Mouse (Mus musculus) left cerebral cortex, postnatal 4 days (tissue): ENCODE results near the gene Uap1l1. TPM values are rescaled to one million over a fixed set of nuclear protein-coding genes. Genes with fewer than 3 reads are reported as not detected.
A peak's percentile ranks its signal among the peaks of the same experiment; 100 is the strongest.
"Not testable (repeated sequence)": the region's sequence is repeated elsewhere in the genome, so short reads cannot be mapped to it uniquely, and the experiment has no call there.

ENCODE experiments used
- DNase-seq: peaks from one replicate; pipeline ENCODE4 v3.0.0-alpha.2; 2022
- intact Hi-C: fragments of 180-260 bp; cut with DNase I; formaldehyde crosslinking; loops from one replicate; pipeline ENCODE4 v1.15.1; 2025
- total RNA-seq, 2 experiments: library from RNA; stranded (reverse); gene quantifications; 2 replicates each; pipeline ENCODE4 v1.2.3; 2021

The Uap1l1 gene
- total RNA-seq = 1 to 10 TPM; 6.5 to 7.3 TPM

DNA sequence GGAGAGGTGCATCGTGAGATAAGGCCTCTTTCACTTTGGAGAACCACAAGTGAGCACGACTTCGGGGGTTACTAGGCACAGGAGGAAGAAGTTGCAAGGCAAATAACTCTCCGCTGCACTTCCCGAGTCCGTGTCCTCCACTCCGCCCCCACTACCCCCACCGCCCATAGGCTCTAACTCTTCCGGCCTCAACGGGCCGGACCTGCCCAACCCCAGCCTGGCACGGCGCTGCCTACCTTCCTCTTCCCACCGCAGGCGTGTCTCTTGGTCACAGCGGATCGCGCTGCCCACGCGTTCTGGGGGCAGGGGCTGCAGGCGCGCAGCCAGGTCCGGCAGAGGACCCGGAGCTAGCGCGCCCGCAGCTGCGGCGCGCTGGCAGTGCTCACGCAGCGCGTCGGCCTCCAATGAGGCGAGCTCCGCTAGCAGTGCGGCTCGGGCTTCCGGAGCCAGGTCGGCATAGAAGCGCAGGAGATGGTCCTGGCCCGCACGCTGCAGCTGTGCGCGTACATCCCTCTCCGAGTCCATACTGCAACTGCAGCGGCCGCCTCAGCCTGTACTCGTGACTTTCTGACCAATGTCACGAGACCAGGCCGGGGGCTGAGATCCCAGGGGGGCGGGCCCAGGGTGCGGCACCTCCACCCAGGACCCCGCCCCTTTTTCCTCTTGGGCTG lies at the start of gene Uap1l1:
Gene Uap1l1, minus strand, starts transcription at position 592 of the 671 bp plus-strand sequence.
- intact Hi-C loops = no loop called here
- peak; percentile 59 for DNase-seq

DNA sequence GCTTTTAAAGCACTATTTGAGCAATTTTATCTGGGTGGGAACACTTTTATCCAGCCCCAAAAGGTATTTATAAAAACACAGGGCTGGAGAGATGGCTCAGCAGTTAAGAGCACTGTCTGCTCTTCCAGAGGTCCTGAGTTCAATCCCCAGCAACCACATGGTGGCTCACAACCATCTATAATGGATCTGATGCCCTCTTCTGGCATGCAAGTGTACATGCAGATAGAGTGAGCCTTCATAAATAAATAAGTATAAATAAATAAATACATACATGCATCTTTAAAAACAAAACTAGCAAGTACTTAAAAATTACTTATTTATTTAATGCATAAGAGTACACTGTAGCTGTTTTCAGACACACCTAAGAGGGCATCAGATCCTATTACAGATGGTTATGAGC lies 48.0 kb upstream of the Uap1l1 start:
- intact Hi-C loops, DNase-seq: not testable (repeated sequence)

DNA sequence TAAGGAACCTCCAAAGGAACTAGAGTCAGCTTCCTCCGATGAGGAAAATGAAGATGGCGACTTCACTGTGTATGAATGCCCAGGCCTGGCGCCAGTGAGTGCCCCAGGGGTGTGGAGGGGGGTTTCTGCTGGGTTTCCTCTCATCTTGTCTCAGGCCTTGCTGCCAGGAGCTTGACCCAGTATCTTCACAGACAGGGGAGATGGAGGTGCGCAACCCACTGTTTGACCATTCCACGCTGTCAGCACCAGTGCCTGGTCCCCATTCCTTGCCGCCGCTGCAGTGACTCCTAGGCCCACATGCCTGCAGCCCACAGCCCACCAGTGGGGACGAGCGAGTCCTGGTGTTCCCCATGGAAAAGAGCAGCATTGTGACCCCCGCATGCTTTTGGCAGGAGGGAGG lies 43.4 kb upstream of the Uap1l1 start:
- intact Hi-C loops = no loop called here
- no peak for DNase-seq

DNA sequence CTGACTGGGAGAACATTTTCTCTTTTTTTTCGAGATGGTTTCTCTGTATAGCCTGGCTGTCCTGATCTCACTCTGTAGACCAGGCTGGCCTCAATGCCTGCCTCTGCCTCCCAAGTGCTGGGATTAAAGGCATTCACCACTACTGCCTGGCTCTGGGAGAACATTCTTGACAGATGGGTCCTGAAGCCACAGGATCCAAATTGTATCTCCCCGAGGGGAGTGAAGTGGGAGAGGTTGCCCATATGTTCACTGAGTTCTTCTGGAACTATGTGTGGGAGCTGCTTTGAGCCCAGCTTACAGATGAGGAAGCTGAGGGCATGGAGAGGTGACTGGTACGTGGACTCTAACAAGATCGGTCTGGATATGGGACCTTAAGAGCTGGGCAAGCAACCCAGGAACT lies 38.5 kb upstream of the Uap1l1 start:
- intact Hi-C loops = no loop called here
- no peak for DNase-seq

DNA sequence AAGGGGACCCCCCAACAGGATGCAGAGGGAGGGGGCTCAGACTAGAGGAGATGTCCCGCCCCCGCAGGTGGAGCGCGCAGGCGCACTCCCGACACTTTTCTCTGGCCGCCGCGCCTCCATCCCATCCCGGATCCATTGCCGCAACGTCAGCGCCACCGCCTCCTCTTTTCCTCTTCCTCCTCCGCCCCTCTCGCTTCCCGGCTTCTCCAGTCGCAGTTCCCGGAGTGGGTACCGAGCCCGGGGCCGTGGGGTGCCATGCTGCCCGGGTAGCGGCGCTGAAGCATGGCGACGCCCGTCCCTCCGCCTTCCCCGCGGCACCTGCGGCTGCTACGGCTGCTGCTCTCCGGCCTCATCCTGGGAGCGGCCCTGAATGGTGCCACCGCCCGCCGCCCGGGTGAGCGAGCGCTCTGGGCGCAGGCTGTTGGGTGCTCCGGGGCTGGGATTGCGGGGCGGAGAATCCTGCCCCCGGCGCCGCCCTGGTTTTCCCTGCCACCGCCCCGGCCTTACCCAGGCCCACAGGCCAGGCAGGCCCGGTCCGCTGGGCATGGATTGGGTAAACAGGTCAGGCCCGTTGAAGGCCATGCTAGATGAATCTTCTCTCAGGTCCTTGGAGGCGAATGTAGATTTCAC lies 37.6 kb upstream of the Uap1l1 start:
- intact Hi-C loops = no loop called here
- DNase-seq = peak; percentile 91

DNA sequence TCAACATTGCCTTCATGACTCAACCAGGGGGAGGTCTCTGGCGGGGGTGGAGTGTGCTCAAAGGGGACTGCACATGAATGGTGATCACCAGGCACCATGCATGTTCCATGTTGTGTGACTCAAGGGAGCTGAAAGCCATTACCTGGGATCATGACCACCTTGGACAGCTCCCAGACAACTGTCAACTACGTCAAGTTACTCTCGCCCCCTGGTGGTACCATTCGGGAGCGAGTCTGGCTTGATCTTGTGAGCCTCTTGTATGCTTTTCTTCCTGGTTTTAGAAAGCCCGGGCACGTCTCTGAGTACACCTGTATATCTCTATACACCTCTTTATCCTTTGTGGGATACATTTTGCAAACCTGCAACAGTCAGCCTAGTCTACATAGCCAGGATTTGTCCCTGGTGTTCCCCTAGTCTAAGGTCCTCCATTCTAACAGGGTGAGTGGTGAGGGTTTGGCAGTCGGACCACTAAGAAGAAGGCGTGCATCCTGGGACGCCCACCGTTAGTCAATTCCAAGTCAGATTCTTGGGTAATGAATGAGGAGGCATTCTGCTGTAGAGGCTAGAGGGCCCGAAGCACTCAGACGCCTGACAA lies 37.0 kb upstream of the Uap1l1 start:
- intact Hi-C loops = no loop called here
- DNase-seq = peak; percentile 91

DNA sequence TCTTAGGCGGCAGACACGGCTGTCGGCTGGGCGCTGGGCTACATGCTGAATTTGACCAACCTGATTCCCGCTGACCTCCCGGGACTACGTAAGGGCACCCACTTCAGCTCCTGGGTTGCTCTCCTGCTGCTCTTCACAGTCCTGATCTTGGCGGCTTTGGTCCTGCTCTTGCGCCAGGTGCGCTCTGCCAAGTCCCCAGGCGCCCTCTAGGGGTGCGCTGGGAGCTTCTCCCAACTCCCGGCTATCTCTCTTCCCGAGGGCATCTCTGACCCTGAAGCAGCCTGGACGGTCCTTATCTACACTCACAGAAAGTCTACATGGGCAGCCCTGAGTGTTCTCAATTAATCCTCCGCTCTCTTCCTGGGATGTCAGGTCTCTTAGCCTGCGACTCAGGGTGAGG lies 35.3 kb upstream of the Uap1l1 start:
- DNase-seq = peak; percentile 61
- intact Hi-C loops = no loop called here

DNA sequence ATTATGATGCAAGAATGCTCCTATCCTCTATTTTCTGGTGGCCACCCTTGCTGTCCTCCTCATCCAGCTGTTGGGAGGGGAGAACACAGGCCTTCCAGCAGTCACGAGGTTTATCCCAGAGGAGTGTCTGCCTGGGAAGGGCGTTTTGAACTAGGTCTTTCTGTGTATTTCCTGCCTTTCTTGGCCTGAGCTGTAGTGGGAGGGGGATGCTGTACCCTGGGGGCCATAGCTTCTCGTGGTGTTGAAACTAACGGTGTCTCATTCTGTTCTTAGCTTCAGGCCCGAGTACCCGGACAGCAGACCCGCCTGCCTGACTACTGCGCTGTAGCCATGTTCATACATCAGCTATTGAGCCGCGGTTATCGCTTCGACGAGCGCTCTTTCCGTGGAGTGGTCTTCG lies 34.8 kb upstream of the Uap1l1 start:
- DNase-seq = no peak
- intact Hi-C loops = no loop called here

DNA sequence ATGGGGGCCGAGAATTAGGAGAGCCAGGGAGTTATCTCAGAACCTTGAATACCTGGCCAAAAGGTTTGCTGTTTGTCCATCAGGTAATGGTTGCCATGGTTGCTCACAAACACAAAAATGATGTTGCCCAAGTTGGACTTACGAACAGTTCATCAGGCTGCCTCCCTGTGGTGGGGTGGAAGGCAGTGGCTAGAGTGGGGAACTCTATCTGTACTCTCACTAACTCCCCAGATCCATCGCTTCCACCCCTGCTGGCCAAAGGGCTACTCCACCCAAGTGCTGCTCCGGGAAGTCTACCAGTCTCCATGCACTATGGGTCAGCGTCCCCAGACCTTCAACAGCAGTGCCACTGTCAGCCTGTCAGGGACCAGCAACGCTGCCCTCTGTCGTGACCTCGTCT lies 33.6 kb upstream of the Uap1l1 start, which contains the start of gene Npdc1:
Gene Npdc1, plus strand, starts transcription at position 301 of the 400 bp plus-strand sequence.
- no peak for DNase-seq
- intact Hi-C loops = no loop called here

DNA sequence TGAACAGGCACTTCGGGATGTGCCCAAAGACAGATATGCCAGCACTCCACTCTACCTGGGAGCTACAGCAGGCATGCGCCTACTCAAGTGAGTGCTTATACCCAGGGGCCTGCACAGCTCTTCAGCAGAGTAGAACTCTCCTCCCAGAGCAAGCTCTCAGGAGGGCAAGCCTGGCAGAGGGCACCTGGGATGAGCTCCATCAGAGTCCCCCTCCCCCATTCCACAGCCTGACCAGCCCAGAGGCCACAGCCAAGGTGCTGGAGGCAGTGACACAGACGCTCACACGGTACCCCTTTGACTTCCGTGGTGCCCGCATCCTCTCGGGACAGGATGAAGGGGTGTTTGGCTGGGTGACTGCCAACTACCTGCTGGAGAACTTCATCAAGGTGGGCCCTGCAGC lies 32.6 kb upstream of the Uap1l1 start:
- intact Hi-C loops = no loop called here
- DNase-seq = no peak

DNA sequence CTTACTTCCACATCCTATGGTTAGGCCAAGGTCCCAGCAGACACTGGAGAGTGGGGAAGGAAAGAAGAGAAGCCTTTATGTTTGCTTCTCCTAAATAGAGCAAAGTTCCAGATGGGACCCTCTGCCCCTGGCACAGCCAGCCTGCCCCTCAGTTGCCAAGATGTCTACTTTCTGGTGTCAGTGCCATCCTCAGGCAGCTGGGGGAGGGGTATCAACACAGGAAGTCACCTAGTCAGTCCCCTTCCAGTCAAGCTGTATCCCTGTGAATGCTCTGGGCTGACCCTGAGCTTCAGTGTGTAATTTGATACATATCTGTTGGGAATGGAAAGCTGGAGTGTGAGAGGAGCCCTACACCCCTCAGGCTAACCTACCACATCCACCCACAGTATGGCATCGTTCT lies 31.5 kb upstream of the Uap1l1 start:
- intact Hi-C loops = no loop called here
- peak; percentile 53 for DNase-seq

DNA sequence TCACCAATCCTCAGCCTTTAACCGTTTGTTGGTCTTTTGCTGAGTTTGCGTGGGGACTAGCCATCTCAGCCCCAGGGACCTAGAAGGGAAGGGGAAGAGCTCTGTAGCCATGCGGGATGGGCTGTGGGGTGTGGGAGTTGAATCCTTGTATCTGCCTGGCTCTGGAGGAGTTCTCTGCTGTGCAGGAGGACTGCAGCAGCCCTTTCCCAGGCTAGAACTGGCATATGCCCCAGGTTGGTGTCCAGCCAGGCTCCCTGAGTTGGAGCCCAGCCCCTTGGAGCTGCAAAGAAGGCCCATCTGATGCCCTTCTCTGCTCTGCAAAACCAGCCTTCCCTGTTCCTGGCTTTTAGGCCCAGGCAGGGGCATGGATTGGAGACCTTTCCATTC lies 31.1 kb upstream of the Uap1l1 start:
- DNase-seq = peak; percentile 80
- intact Hi-C loops = no loop called here

DNA sequence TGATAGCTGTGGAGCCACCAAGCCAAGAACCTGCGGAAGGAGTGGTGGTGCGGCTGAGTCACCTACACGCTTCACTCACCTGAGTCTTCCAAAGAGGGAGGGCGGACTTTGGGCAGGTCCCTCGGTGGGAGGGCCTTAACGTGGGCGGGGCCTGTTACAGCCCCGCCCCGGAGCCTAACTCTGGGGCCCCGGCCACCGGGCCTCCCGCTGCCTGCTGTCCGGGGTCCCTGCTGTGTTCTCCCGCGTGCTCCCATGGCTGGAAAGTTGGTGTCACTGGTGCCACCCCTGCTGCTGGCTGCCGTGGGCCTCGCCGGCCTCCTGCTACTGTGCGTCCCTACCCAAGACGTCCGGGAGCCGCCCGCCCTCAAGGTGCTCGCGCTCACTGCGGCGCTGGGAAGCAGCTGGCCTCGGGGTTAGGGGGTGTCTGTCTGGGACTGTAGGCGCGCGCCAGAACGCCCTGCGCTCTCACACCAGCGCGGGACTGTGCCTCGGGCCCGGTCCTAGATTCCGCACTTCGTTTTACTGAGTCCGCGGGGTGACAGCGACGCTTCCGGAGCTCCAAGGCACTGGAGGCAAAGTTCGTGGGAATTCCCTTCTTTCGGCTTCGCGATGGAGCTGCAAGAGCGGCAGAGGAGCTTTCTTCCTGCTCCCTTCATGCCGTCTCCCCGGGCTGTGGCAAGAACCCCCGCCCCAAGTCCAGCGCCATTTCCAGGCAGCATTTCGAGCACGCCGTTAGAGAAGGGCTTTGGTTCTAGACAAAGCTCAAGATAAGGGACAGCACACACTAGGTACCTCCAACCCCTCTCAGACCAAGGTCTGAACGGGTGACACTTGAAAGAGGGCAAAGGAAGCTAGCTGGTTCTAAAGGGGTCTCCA lies 30.5 kb upstream of the Uap1l1 start, which contains the start of gene Entpd2:
Gene Entpd2, plus strand, starts transcription at position 154 of the 876 bp plus-strand sequence.
- DNase-seq = no peak

DNA sequence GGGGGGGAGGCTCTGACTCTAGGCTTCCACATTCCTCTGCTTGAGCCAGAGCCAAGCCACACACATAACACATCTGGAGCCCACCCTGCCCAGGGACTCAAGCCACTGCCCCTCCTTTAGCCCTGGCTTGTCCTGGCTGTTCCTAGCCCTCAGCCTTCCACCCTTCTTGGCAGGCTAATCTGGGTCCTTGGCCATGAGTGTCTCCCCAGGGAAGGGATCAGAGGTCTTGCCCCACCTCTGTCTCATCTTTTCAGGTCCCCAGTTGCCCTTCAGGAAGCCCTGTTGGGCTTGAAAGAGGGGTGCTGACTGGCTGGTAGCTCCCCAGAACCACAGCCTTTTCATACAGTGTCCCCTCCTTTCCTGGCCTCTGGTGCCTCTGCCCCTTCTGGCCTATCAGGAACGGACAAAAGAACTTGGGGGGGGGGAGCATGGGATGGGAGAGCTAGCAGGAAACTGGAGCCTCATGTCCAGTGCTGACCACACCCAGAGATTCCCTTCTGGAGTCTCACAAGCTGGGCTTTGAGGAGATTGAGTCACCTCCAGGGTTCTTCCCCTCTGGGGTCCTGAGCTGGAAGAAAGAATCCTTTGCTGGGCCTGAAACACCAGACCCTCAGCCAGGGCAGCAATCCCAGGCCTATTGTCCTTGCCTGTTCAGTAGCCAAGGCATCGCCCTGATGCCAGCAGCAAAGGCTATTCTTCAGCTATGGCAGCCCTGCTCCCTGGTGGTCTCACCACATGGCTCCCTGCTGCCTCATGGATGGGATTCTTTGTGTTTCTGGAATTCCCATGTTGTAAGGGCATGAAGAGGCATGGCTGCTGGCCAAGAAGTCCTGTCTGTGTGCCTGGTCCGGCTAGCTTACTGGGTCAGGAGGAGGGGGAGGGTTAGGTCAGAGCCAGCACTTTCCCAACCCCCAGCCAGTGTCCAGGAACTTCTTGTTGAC lies 29.1 kb upstream of the Uap1l1 start:
- intact Hi-C loops = no loop called here
- DNase-seq = peak; percentile 79

More for the DNA sequence above, 30.5 kb upstream of the Uap1l1 start, which contains the start of gene Entpd2:
- intact Hi-C loops = no loop called here

DNA sequence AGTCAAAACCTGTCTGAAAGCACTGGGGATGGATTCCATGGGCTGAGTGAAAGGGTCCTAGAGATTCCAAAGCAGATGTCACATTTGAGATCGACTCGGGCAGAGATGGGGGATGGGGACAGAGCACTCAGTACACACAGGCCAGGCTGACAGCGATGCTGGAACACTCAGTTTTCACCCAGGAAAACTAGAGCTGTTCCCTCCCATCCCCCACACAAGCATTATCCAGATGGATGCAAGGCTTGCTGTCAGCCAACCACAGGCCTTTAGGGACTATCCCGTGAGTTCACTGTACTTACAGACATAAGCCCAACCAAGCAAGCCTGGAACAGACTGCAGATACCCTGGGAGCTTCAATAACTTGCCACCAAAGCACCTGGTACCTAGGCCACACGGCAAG lies 25.8 kb upstream of the Uap1l1 start:
- DNase-seq = peak; percentile 38
- intact Hi-C loops = no loop called here

DNA sequence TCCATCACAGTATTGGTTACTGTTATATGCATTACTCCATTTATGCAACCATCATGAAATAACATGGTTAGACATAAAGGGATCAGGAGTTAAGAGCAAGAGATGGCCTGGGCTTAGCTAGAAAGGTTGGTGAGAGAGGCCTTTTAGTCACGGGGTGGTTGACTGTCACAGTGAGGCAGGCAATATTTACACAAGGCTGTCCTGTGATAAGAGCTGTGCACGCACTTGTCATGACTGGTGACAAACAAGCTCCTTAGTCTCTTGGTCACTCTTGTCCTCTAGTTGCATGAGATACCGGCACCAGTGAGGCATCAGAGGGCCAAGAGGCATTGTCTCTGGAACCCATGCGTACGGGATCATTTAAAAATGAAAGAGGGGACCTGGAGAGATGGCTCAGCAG lies 19.0 kb upstream of the Uap1l1 start:
- intact Hi-C loops = no loop called here
- DNase-seq = no peak

DNA sequence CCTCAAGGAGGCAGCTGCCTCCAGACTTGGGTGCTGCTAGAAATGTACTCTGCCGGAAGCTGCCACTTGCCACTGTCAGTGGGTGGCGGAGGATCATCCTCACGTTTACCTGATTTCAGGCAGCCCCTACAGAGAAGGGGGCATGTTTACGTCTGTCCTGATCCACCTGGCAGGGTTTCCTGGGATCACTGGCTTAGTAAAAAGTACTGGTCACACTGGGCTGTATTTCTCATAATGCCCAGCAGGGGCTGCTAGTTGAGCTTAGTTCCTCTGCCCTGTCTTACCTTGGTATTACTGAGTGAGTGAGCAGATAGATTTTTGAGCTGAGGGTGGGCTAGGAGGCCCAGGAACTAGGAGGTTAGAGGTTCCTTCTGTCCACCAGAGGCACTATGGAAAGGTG lies 11.1 kb upstream of the Uap1l1 start:
- DNase-seq = peak; percentile 67
- intact Hi-C loops = no loop called here

DNA sequence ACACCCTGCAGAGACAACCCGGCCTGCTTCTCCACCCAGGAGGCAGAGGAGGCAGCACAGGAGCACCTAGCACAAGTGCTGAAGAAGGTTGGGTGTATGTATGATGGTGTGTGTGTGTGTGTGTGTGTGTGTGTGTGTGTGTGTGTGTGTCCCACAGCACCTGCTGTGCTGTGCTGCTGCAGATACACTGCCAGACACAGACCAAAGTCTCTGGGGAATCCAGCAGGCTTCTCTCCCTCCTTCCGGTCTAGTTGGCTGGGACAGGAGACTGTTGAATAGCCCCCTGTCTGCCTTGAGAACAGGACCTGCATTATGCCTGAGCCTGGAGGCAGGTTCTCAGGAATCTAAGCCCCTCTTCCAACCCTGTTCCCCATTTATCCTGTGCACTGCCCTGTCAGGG lies 7.9 kb upstream of the Uap1l1 start:
- DNase-seq = no peak
- intact Hi-C loops = no loop called here

DNA sequence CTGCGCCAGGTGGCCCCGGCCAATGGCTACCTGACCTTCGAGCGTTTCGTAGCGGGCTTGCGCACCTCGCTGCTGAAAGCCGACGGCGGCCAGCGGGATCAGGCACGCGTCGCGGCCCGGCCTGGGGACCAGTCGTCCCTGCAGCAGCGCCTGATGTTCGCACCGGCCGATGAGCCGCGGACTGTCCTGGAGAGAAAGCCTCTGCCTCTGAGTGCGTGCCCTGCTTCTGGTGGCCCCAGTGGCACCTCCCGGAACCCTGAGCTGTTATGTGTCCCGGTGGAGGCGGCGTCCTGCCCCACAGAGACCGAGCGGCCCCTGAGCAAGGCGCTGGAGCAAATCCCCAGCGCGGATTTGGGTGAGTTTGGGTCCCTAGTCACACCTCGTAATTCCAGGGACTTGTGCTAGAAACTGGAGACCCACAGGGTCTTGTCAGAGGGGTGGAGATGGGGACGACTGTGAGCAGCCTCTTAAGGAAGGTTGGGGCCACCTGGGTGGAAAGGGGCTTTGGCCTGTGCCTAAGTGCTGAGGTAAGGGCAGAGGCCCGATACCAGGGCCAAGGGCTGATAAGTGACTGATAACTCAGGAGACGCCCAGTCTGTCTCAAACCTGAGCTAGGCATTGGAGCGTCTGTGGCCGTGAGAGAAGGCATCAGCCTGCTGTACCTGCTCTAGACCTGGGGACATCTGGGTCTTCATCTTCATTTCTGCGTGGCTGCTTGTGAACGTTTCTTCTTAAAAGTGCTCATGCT lies 7.3 kb upstream of the Uap1l1 start:
- intact Hi-C loops = no loop called here
- DNase-seq = no peak
